Mouse (Mus musculus): ENCODE measurements around the gene Gm2888.
"Not testable (repeated sequence)": the region's sequence is repeated elsewhere in the genome, so short reads cannot be mapped to it uniquely, and the experiment has no call there.

Gm2888 gene

DNA sequence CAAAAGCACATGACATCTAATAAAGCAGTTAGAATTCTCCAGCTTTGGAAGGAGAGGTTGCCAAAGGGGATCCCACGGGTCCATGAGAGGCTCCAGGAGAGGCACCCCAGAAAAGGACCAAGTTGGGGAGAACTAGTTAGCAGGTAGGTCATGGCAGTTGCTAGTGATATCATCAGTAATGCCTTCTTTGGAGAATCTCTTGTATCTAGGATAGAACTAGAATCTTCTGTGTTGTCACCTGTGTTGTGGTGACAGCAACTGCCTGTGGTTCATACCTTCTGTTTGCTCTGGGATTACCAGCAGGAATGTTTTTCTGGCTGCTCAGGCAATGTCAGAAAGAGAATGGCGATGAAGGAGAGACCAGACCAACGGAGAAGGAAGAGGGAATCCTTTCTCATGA lies at the start of gene Gm2888:
TSS of gene Gm2888 (plus strand) at position 301 of the 400 bp plus-strand sequence.
- not testable (repeated sequence) for DNase-seq (ENCODE audit: low spot score)

DNA sequence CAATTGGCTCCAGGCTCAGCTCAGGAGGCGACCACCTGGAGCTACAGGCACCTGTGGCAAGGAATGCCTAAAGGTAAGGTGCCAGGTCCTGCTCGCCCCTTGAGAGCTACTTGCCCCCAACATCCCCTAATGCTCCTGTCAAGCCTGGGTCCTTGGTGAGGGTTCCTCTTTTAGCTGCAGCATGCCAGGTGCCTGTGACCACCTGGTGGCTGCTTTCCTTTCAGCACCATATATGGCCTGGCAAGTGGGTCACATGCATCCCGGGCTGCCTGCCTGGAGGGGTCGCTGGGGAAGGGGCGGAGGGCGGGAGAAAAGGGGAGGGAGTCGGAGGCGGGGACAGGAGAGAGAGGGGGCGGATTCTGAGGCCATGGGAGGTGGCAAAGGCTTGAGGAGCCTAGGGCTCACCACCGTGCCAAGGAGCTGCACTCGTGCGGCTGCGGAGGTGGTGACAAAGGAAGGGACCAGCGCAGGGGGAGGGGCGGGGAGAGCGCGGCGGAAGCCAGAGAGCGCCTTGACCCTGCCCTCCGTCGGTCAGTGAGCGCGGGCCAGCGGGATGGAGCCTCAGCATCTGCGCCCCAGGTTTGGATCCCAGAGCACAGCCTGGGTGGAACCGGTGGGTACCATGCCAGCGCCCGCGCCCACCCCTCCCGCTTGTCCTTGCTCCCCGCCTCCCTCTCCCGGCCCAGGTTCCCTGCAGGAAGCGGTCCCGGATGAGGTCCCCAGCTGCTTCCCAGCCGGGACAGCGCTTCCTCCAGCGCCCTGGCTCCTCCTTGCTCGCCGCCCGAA lies 19.1 kb downstream of the Gm2888 start, which contains the start of gene Gm2897:
TSS of gene Gm2897 (plus strand) at position 559 of the 786 bp plus-strand sequence.
- DNase-seq (ENCODE audit: low spot score): not testable (repeated sequence)

DNA sequence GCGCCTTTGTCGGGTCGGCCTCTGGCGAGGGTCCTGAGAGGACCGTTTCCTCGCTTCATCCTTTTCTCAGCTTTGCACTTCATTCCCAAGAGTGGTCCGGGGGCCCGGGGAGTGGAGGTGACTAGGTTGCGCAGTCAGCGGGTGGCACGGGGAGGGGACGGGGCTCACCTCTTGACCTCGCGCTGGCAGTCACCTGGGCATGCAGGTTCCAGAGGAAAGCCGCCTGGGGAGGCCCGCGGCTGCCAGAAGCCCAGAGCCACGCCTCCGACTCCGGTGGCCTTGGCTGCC lies 19.7 kb downstream of the Gm2888 start:
- not testable (repeated sequence) for DNase-seq (ENCODE audit: low spot score)

DNA sequence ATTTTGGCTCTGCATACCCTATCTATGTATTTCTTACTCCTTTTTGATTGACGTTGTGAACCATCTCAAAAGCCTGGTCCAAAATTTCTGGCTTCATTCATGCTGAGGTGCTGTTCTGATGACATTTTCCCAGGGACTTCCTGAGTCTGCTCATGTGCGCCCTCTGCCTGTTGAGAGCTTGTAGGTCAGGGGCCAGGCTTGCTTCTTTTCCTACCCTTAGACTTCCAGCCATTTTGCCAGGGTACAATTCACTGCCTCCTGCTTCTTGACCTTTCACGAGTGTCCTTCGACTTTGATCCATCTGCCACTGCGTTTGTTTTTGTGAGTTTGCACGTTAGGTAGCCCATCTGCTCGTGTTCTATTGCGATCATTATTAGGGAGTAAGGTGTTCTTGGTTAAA lies 20.3 kb downstream of the Gm2888 start:
- DNase-seq (ENCODE audit: low spot score): not testable (repeated sequence)

Data from lung, postnatal 25 days (tissue).